Mouse (Mus musculus) adrenal gland, postnatal 4 days (tissue): Measurements from ENCODE around the gene Sun3. TPM values are rescaled to one million over a fixed set of nuclear protein-coding genes. Genes with fewer than 3 reads are reported as not detected.

Experiments
- DNase-seq, 2 experiments: peaks; one replicate each; pipeline ENCODE4 v3.0.0; 2021 to 2022; ENCODE audit warnings: low spot score in 2 of 2, mixed read lengths in 2 of 2
- long read RNA-seq, 2 experiments: library from polyadenylated mRNA; stranded (forward); transcript quantifications; one replicate each; pipeline ENCODE4 v2.0.0; 2021
- total RNA-seq, 2 experiments: library from RNA; stranded (reverse); gene quantifications; 2 replicates each; pipeline ENCODE4 v1.2.3; 2021

The Sun3 gene
- total RNA-seq, result not detected
- long read RNA-seq, experiment 1, result 0 reads
- long read RNA-seq, experiment 2, result 0 reads

DNA sequence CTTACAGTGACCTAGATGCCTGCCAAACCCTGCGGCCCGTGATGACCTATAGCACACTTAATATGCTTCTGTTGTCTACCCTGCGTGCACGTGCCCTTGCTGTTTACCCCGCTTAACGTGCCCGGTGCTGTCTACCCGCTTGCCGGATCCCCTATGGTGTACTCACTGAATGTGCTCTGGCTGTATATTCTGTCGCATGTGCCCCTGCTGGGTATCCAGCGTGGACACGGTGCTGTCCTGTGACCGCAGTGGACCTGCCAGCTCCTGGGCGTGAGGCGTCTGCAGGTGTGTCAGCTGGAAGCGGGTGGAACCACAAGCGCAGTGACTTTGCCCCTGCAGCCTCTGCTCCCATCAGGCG, at the start of gene Sun3:
Sun3 (minus strand) TSS at position 289 of the 358 bp plus-strand sequence.
- DNase-seq, result no peak

GRCm38 (mm10) chr11:9076444-9076843, 27.7 kb upstream of the Sun3 start:
- DNase-seq, result no peak

GRCm38 (mm10) chr11:9060484-9060883, 11.7 kb upstream of the Sun3 start:
- DNase-seq, result no peak

GRCm38 (mm10) chr11:9060029-9060428, 11.2 kb upstream of the Sun3 start:
- no peak for DNase-seq

GRCm38 (mm10) chr11:9057711-9058110, 8.9 kb upstream of the Sun3 start:
- DNase-seq, result no peak

DNA sequence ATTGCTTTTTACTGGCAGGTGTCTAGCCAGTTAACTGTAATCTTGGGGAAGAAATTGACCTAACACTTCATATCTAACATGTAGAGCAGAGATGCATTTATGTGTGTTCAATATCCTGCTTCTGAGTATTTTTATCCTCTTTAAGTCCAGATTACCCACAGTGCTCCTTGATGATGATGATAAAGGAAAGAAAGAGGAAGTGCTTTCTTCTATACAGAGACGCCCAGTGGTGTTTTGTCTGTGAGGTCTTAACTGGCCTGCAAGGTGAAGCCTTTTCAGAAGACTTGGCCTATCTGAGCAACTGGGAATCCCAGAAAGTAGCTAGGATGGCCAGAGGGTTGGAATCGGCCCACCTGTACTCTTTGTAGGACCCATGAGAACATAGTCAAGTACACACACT, 8.1 kb upstream of the Sun3 start:
- DNase-seq, result no peak

GRCm38 (mm10) chr11:9051895-9052294, 3.1 kb upstream of the Sun3 start:
- no peak for DNase-seq

GRCm38 (mm10) chr11:9050241-9050640, 1.4 kb upstream of the Sun3 start:
- DNase-seq, result no peak

GRCm38 (mm10) chr11:9048011-9048702, 634 bp downstream of the Sun3 start, which contains the start of gene Gm11992:
Gene Gm11992 (plus strand): TSS chr11:9048594.
- peak; percentile 68 to 70 for DNase-seq

DNA sequence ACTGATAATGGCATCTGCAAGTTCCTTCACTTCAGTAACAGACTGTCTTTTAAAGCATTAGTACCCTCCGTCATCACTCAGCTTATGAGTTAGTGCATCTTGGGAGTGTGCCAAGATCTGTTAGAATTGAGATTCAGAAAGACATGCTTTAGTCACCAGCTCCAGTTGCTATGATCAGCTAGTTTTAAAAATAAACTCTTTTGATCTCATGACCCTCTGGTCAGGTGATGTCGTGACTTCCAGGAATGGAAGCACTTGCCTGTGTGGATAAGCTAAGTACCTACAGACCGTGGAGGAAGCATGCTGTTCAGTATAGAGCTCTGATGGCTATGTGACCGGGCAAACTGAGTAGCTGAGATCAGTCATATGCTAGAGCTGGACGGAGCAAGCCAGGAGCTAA, 1.7 kb downstream of the Sun3 start:
- DNase-seq, result no peak

DNA sequence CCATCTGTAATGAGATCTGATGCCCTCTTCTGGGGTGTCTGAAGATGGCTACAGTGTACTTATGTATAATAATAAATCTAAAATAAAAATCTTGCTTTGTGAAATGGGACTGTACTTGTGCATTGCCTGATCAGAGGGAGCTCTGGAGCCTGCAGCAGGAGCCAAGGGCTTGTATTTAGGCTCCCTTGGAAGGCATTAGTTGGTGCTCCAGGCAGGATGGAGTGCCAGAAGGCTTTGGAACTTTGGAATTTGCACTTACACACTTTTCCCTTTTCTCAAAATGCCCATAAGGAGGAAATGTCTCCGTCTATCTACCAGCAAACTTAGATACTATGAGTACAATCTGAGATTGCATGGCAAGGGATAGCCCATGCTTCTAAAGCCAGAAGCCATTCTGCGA, 2.2 kb downstream of the Sun3 start:
- DNase-seq, result no peak

DNA sequence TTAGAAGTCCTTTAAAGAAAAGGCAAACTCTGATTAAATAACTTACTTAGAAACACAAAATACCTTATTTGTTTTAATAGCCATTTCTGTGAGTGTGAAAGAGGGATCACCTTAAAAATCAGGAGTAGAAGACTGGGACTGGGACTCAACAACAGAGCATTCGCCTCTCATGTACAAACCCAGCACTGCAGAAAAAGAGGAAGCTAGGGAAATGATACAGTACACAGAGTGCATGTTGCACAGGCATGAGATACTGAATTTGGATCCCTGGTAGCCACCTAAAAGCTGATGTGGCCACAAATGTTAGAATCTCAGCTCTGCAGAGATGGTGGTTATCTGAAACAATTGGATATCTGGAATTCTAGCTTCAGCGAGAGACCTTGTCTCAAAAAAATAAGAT, 17.3 kb downstream of the Sun3 start:
- DNase-seq, result no peak

- no peak for DNase-seq
Measured at GRCm38 (mm10) chr11:9025211-9025610, 23.6 kb downstream of the Sun3 start.

DNA sequence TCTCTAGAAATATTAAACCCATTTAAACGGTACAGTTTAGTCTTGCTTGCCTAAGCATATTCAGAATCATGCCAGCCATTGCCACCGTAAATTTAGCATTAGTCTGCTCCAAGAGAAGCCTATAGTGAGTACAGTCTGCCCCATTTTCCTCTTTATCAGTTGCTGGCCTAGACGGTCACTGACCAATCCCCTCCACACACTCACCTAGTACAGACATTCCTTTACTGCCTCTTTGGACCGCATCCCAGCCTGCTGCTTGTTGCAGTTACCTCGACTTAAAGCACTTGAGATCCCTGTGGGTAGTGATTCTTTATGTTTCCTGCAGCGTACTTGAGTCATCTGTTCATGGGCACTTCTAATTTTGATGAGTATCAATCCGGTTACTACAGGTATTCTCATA, 24.0 kb downstream of the Sun3 start:
- DNase-seq, result no peak

DNA sequence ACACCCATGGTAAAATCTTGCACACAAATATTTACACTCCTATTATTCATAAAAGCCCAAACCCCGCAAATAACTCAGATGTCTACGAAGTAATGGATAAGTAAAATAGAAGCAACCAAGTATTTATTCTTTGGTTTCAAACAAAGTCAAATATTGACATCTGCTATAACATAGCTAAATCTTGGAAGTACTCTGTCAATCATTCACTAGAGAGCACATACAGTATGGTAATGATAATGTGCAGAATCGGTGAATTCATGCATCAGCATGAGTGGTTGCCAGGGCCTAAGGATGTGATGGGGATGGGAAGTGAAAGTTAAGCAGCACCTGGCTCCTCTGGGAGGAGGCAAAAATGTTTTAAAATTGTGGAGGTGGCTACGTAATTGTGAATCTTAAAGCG, 28.6 kb downstream of the Sun3 start:
- DNase-seq, result no peak

- DNase-seq, result no peak
Measured at GRCm38 (mm10) chr11:9018491-9019267, 30.1 kb downstream of the Sun3 start.

GRCm38 (mm10) chr11:9014740-9015139, 34.1 kb downstream of the Sun3 start:
- DNase-seq, result no peak

GRCm38 (mm10) chr11:9011348-9011747, 37.4 kb downstream of the Sun3 start:
- no peak for DNase-seq

DNA sequence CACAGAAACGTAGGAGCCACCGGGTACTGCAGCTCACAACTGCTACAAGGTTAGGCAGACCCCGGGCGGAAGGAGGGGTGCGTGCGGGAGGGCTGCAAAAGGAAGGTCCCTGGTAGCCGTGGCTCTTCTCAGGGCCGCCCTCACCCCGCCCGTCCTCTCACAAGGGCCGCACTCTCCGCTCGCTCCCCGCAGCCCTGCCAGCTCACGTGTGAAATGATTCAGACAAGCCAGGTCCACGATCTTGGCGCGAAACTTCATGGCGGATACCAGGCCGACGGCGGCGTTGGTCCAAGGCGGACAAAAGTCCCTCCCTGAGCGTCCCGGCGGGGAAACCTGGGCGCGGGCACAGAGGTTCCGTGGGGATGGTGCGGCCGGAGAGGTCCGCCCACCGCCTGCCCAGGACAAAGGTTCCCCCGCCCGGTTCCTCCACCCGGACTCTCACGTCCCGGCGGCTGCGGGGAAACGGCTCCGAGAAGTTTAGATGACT, 37.9 kb downstream of the Sun3 start, which contains the start of gene Hus1:
Hus1 (minus strand) TSS at position 339 of the 487 bp plus-strand sequence.
- peak; percentile 82 to 84 for DNase-seq

- no peak for DNase-seq
Measured at GRCm38 (mm10) chr11:9010416-9010815, 38.4 kb downstream of the Sun3 start.

DNA sequence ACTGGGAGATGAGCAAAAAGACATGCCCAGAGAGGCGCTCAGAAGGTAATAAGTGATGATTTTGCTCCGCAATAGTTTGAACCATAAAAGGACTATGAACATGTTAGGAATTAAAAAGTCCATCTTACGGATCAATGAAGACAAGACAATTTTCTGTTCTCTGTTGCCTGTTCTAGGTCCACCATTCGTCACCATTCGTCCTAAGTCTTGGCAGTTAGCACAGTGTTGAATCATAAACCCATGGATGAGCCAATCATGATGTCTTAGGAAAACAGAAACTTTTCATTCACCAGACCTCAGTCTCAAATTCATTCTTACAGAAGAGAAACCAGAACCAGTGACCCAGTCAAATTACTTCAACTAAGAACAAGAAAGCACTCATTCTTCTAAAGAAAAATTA, 40.0 kb downstream of the Sun3 start:
- no peak for DNase-seq

- DNase-seq, result no peak
Measured at GRCm38 (mm10) chr11:8988084-8988483, 60.7 kb downstream of the Sun3 start.
